Mouse (Mus musculus): ENCODE measurements around the gene Lbx2. TPM values are rescaled to one million over a fixed set of nuclear protein-coding genes. Genes with fewer than 3 reads are reported as not detected.

Gene Lbx2
- polyA plus RNA-seq, 1 experiment from 2014 or later = not detected

DNA sequence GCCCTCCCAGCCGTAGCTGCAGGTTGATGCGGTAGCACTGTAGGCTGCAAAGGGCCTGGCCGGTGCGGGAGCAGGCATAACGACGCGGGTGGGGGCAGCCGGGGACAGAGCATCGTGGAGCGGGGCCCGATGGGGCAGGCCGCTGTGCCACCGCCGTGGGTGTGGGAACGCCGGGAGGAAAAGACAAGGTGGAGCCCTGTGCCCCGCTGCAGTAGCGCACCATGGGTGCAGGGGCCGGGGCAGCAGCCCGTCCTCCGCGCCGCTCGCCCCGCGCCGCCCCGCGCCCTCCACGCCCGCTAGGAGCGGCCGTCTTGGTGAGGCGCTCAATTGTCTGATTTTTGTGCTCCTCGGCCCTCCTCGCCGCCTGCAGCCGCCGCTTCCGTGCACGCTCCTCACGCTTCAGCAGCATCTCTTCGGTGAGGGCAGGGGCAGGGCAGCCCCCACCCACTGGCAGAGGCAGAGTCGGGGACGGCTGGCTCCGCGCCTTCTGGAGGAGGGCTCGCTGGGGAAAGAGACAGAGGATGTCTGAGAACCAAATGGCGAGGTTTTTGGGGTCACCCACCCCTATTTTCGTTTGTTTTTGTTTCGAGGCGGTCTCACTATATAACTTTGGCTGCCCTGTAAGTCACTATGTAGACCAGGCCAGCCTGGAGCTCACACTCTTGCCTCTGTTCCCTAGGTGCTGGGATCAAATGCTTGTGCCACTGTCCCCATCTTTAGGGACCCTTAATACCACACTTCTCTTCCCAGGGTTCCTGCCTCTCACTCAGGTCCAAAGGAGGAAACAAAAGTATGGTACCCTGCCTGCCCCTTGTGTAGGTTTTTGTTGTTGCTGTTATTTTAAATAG is 35.9 kb downstream of the Lbx2 start:
- H3K4me3 ChIP-seq (ENCODE audit: low read depth, low read length) = peak overlapping the region; percentile 70
- 1% methylated on average over 40 of the region's 52 CpGs for WGBS
- H3K9me3 ChIP-seq (replicated peaks; ENCODE audit: control insufficient read depth, low read length, poor library complexity, severe bottlenecking) = no peaks in the 10 kb centered on the region
- no peaks in the 10 kb centered on the region for H3K27me3 ChIP-seq (ENCODE audit: control insufficient read depth, insufficient read depth, low read depth, low read length)
- H3K4me1 ChIP-seq (ENCODE audit: control insufficient read depth, insufficient read depth, low read length) = peaks cover 34% of the 10 kb centered on the region
- no peak; the same call in 1 of the 2 replicates for ATAC-seq
- H3K9ac ChIP-seq (ENCODE audit: low read depth, low read length) = peak overlapping the region; percentile 80
- peaks cover 14% of the 10 kb centered on the region for H3K36me3 ChIP-seq (ENCODE audit: control insufficient read depth, insufficient read depth, low read length)
- peak overlapping the region; percentile 98 for H3K4me2 ChIP-seq (ENCODE audit: low read length)
- H3K27ac ChIP-seq (ENCODE audit: low read length) = peak overlapping the region; percentile 94

- no peaks in the 10 kb centered on the region for H3K27me3 ChIP-seq (ENCODE audit: control insufficient read depth, insufficient read depth, low read depth, low read length)
- 0 out of 2 replicates have a peak overlapping the region, but pooled peaks have one; percentile 98 for H3K4me2 ChIP-seq (ENCODE audit: low read length)
- no peaks in the 10 kb centered on the region for H3K9me3 ChIP-seq (replicated peaks; ENCODE audit: control insufficient read depth, low read length, poor library complexity, severe bottlenecking)
- no peak overlapping the region for H3K4me3 ChIP-seq (ENCODE audit: low read depth, low read length)
- peaks cover 34% of the 10 kb centered on the region for H3K4me1 ChIP-seq (ENCODE audit: control insufficient read depth, insufficient read depth, low read length)
- 81% methylated on average over 5 of the region's 5 CpGs for WGBS
- peak overlapping the region; percentile 23; the same call in 1 of the 2 replicates for H3K27ac ChIP-seq (ENCODE audit: low read length)
- H3K9ac ChIP-seq (ENCODE audit: low read depth, low read length) = no peak overlapping the region
- no peak for ATAC-seq
- peaks cover 9% of the 10 kb centered on the region; the same call in 1 of the 2 replicates for H3K36me3 ChIP-seq (ENCODE audit: control insufficient read depth, insufficient read depth, low read length)
Measured at GRCm38 (mm10) chr6:83122961-83123360, 36.8 kb downstream of the Lbx2 start.

DNA sequence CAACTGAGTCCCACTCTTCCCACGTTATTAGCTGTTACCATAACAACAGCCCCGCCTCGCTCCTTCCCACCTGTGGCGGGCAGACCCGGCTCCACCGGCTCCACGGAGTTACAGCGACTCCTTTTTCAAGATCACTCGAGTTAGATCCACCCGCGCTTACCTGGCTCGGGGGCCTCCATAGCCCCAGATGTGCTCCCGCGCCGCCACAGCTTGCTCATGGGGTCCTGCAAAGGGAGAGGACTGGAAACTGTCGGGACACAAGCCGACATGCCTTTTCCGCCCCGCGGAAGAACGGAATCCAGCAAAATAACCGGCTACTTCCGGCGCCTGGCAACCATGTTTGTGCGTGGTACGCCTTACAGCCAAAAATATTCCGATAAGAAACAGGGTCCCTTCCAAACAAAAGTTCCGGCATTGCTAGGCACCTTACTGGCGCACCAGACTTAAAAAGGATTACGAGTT is 38.7 kb downstream of the Lbx2 start:
- no peaks in the 10 kb centered on the region for H3K27me3 ChIP-seq (ENCODE audit: control insufficient read depth, insufficient read depth, low read depth, low read length)
- peak overlapping the region; percentile 74 for H3K4me3 ChIP-seq (ENCODE audit: low read depth, low read length)
- under 1% methylated on average over 30 of the region's 30 CpGs for WGBS
- H3K27ac ChIP-seq (ENCODE audit: low read length) = peak overlapping the region; percentile 38; the same call in 1 of the 2 replicates
- H3K36me3 ChIP-seq (ENCODE audit: control insufficient read depth, insufficient read depth, low read length) = no peaks in the 10 kb centered on the region
- peak overlapping the region; percentile 69 for H3K9ac ChIP-seq (ENCODE audit: low read depth, low read length)
- peaks cover 28% of the 10 kb centered on the region for H3K4me1 ChIP-seq (ENCODE audit: control insufficient read depth, insufficient read depth, low read length)
- ATAC-seq = peak; percentile 4; the same call in 1 of the 2 replicates
- no peaks in the 10 kb centered on the region for H3K9me3 ChIP-seq (replicated peaks; ENCODE audit: control insufficient read depth, low read length, poor library complexity, severe bottlenecking)
- peak overlapping the region; percentile 88 for H3K4me2 ChIP-seq (ENCODE audit: low read length)

DNA sequence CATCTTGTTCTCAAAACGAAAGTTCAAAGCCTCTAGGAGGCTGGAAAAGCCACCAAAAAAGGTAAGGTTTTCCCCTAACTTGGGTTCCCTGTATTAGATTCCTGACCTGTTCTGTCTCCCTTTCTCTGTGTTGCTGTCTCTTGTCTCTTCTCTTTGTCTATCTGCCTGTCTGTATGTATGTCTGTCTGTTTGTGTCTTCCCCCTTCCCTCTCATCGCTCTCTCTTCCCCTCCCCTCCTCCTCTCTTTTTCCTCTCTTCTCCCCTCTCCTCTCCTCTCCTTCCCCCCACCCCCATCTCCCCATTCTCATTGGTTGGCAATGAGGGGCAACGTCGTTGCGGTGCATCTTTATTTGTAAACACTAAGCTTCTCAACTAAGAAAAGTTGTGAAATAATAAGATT is 39.2 kb downstream of the Lbx2 start, which contains the start of gene Ino80b:
Ino80b (minus strand) TSS at position 101 of the 400 bp plus-strand sequence.
- no peak for ATAC-seq
- Histone ChIP-seq H3K4me3 (ENCODE audit: low read depth, low read length) (peak within 1 kb of the TSS; percentile 74), H3K27me3 (ENCODE audit: control insufficient read depth, insufficient read depth, low read depth, low read length) (no peaks in the 10 kb centered on the region), H3K9me3 (replicated peaks; ENCODE audit: control insufficient read depth, low read length, poor library complexity, severe bottlenecking) (no peaks in the 10 kb centered on the region), H3K36me3 (ENCODE audit: control insufficient read depth, insufficient read depth, low read length) (no peaks in the 10 kb centered on the region), H3K9ac (ENCODE audit: low read depth, low read length) (peak within 1 kb of the TSS; percentile 69), H3K4me2 (ENCODE audit: low read length) (peak within 1 kb of the TSS; percentile 88), H3K27ac (ENCODE audit: low read length) (peak within 1 kb of the TSS; percentile 38; the same call in 1 of the 2 replicates), H3K4me1 (ENCODE audit: control insufficient read depth, insufficient read depth, low read length) (peaks cover 23% of the 10 kb centered on the region)
- WGBS = 28% methylated on average over 5 of the region's 5 CpGs

GRCm38 (mm10) chr6:83127419-83127818 is 41.3 kb downstream of the Lbx2 start:
- Histone ChIP-seq H3K27ac (ENCODE audit: low read length) (no peak overlapping the region), H3K4me1 (ENCODE audit: control insufficient read depth, insufficient read depth, low read length) (peaks cover 15% of the 10 kb centered on the region), H3K27me3 (ENCODE audit: control insufficient read depth, insufficient read depth, low read depth, low read length) (no peaks in the 10 kb centered on the region), H3K9ac (ENCODE audit: low read depth, low read length) (no peak overlapping the region), H3K36me3 (ENCODE audit: control insufficient read depth, insufficient read depth, low read length) (no peaks in the 10 kb centered on the region), H3K4me2 (ENCODE audit: low read length) (no peak overlapping the region), H3K9me3 (replicated peaks; ENCODE audit: control insufficient read depth, low read length, poor library complexity, severe bottlenecking) (no peaks in the 10 kb centered on the region), H3K4me3 (ENCODE audit: low read depth, low read length) (no peak overlapping the region)
- 97% methylated on average over 5 of the region's 5 CpGs for WGBS
- ATAC-seq = no peak

GRCm38 (mm10) chr6:83131469-83132034 is 45.4 kb downstream of the Lbx2 start:
- 90% methylated on average over 6 of the region's 6 CpGs for WGBS
- Histone ChIP-seq H3K27me3 (ENCODE audit: control insufficient read depth, insufficient read depth, low read depth, low read length) (peaks cover 8% of the 10 kb centered on the region), H3K9me3 (replicated peaks; ENCODE audit: control insufficient read depth, low read length, poor library complexity, severe bottlenecking) (no peaks in the 10 kb centered on the region), H3K4me3 (ENCODE audit: low read depth, low read length) (no peak overlapping the region), H3K4me1 (ENCODE audit: control insufficient read depth, insufficient read depth, low read length) (peaks cover under 1% of the 10 kb centered on the region), H3K27ac (ENCODE audit: low read length) (no peak overlapping the region), H3K9ac (ENCODE audit: low read depth, low read length) (no peak overlapping the region), H3K36me3 (ENCODE audit: control insufficient read depth, insufficient read depth, low read length) (no peaks in the 10 kb centered on the region), H3K4me2 (ENCODE audit: low read length) (no peak overlapping the region)
- no peak for ATAC-seq

DNA sequence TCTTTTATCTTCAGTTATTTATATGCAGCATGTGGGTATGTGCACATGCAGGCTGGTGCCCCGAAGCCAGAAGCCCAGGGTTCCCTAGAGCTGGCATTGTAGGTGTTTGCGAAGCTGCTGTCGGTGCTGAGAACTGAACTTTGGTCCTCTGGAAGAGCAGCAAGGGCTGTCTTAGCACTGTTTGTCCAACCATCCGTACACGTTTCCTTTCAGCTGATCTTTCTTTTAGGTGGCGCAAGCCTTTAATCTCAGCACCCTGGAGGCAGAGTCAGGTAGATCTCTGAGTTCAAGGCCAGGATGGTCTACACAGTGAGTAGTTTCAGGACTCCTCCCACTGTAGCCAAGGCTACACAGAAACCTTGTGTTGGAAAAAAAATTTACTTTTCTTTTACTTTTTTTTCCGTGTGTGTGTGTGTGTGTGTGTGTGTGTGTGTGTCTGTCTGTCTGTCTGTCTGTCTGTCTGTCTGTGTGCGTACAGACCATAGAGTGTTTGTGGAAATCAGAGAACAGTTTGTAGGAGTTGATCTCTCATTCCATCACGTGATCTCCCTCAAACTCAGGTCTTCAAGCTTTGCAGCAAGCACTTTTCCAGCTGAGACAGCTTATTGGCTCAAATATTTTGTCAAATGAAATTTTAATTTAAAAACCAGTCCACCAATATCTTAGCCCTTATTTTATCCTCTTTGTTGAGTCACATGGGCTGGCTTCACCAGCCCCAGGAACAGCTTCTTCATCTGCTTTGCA is 46.2 kb downstream of the Lbx2 start:
- no peaks in the 10 kb centered on the region for H3K9me3 ChIP-seq (replicated peaks; ENCODE audit: control insufficient read depth, low read length, poor library complexity, severe bottlenecking)
- no peak overlapping the region for H3K9ac ChIP-seq (ENCODE audit: low read depth, low read length)
- H3K4me1 ChIP-seq (ENCODE audit: control insufficient read depth, insufficient read depth, low read length) = peaks cover 7% of the 10 kb centered on the region
- H3K27me3 ChIP-seq (ENCODE audit: control insufficient read depth, insufficient read depth, low read depth, low read length) = peaks cover 13% of the 10 kb centered on the region
- no peak for ATAC-seq
- H3K27ac ChIP-seq (ENCODE audit: low read length) = no peak overlapping the region
- WGBS = 86% methylated on average over 9 of the region's 9 CpGs
- no peak overlapping the region for H3K4me2 ChIP-seq (ENCODE audit: low read length)
- no peaks in the 10 kb centered on the region for H3K36me3 ChIP-seq (ENCODE audit: control insufficient read depth, insufficient read depth, low read length)
- no peak overlapping the region for H3K4me3 ChIP-seq (ENCODE audit: low read depth, low read length)

DNA sequence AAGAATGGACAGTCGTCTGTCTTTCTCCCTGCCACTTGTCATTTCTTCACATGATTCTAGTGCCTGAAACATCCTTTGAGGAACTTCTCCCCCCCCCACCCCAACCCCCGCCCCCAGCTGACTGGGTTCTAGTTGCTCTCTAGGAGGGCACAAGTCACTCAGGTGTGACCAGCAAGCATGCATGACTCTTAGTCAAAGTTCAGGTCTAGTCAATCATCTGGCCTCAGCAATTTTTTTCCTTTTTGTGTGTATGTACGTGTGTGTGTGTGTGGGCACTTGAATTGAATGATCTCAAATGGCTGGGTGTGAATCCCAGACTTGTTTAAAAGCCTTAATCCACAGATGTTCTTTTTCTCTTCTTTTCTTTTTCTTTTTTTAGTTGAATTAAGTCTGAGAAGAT is 48.1 kb downstream of the Lbx2 start:
- 76% methylated on average over 3 of the region's 3 CpGs for WGBS
- Histone ChIP-seq H3K9ac (ENCODE audit: low read depth, low read length) (no peak overlapping the region), H3K27ac (ENCODE audit: low read length) (no peak overlapping the region), H3K4me1 (ENCODE audit: control insufficient read depth, insufficient read depth, low read length) (peaks cover 19% of the 10 kb centered on the region), H3K4me2 (ENCODE audit: low read length) (no peak overlapping the region), H3K4me3 (ENCODE audit: low read depth, low read length) (no peak overlapping the region), H3K27me3 (ENCODE audit: control insufficient read depth, insufficient read depth, low read depth, low read length) (peaks cover 13% of the 10 kb centered on the region), H3K9me3 (replicated peaks; ENCODE audit: control insufficient read depth, low read length, poor library complexity, severe bottlenecking) (no peaks in the 10 kb centered on the region), H3K36me3 (ENCODE audit: control insufficient read depth, insufficient read depth, low read length) (no peaks in the 10 kb centered on the region)
- ATAC-seq = no peak

All from midbrain, embryonic 16.5 days (tissue).